Comparison of ENCODE assay signal across 8 mouse cellular contexts in genomic region chr14:55814885-55815284, GRCm38 (mm10). TPM values are rescaled to one million over a fixed set of nuclear protein-coding genes. Genes with fewer than 3 reads are reported as not detected.
DNase-seq lines count a peak whose midpoint lies in the region; ATAC-seq and TF ChIP-seq lines count a peak whose summit lies in the region.

No protein-coding gene starts in this region.

- no peak for TF ChIP-seq EP300 in stomach, postnatal 0 days (optimal IDR thresholded peaks at IDR 0.05)

- no peak for TF ChIP-seq CTCF in stomach, postnatal 0 days (IDR thresholded peaks at IDR 0.05; ENCODE audit: low read depth)

- H3K4me1 ChIP-seq in intestine, embryonic 16.5 days (ENCODE audit: control insufficient read depth, insufficient read depth, low read length) = no peaks in the 10 kb centered on the region
- H3K4me1 ChIP-seq in limb, embryonic 15.5 days = peaks cover 5% of the 10 kb centered on the region; the same call in 1 of the 2 replicates
- peaks cover 4% of the 10 kb centered on the region; the same call in 1 of the 2 replicates for H3K4me1 ChIP-seq in midbrain, embryonic 15.5 days
- no peaks in the 10 kb centered on the region; the same call in 1 of the 2 replicates for H3K4me1 ChIP-seq in stomach, postnatal 0 days (replicated peaks; ENCODE audit: control insufficient read depth, insufficient read depth)

- peak; percentile 81 for ATAC-seq in intestine, embryonic 16.5 days
- ATAC-seq in limb, embryonic 15.5 days (ENCODE audit: insufficient number of reproducible peaks, low FRiP score, low TSS enrichment, low read depth) = no peak
- ATAC-seq in midbrain, embryonic 15.5 days (replicated peaks) = peak; percentile 93
- peak; percentile 69 for ATAC-seq in stomach, postnatal 0 days (ENCODE audit: low FRiP score, low TSS enrichment)

- H3K36me3 ChIP-seq in intestine, embryonic 16.5 days (ENCODE audit: control insufficient read depth, insufficient read depth, low read length) = no peaks in the 10 kb centered on the region
- H3K36me3 ChIP-seq in limb, embryonic 15.5 days = no peaks in the 10 kb centered on the region
- H3K36me3 ChIP-seq in midbrain, embryonic 15.5 days (replicated peaks) = no peaks in the 10 kb centered on the region
- H3K36me3 ChIP-seq in stomach, postnatal 0 days (ENCODE audit: control insufficient read depth, insufficient read depth, low read length) = no peaks in the 10 kb centered on the region

- 21% methylated on average over 16 of the region's 16 CpGs for WGBS in intestine, embryonic 16.5 days
- WGBS in limb, embryonic 15.5 days = 15% methylated on average over 16 of the region's 16 CpGs
- WGBS in midbrain, embryonic 15.5 days = 19% methylated on average over 16 of the region's 16 CpGs
- 18% methylated on average over 16 of the region's 16 CpGs for WGBS in stomach, postnatal 0 days

- peak overlapping the region; percentile 56 for H3K9ac ChIP-seq in intestine, embryonic 16.5 days (ENCODE audit: low read depth, low read length)
- H3K9ac ChIP-seq in limb, embryonic 15.5 days = peak overlapping the region; percentile 8; the same call in 1 of the 2 replicates
- H3K9ac ChIP-seq in midbrain, embryonic 15.5 days = peak overlapping the region; percentile 29; the same call in 1 of the 2 replicates
- peak overlapping the region; percentile 28 for H3K9ac ChIP-seq in stomach, postnatal 0 days (ENCODE audit: low read length)

- H3K27ac ChIP-seq in intestine, embryonic 16.5 days (ENCODE audit: low read length) = 0 out of 2 replicates have a peak overlapping the region, but pooled peaks have one; percentile 3
- no peak overlapping the region; the same call in 1 of the 2 replicates for H3K27ac ChIP-seq in limb, embryonic 15.5 days
- peak overlapping the region; percentile 40 for H3K27ac ChIP-seq in midbrain, embryonic 15.5 days
- H3K27ac ChIP-seq in stomach, postnatal 0 days (replicated peaks) = peak overlapping the region; percentile 67; the same call in 1 of the 2 replicates

- DNase-seq in layer of hippocampus, adult 11-12 months (ENCODE audit: low spot score) = peak; percentile 55
- no peak for DNase-seq in layer of hippocampus, adult 18-20 months (ENCODE audit: low spot score in 2 of 2)
- DNase-seq in cerebellum, postnatal 14 days = peak; percentile 88 to 92
- peak; percentile 55 for DNase-seq in gastrocnemius, postnatal 25 days
- peak; percentile 77 for DNase-seq in stomach, postnatal 0 days (ENCODE audit: low spot score)

- peak overlapping the region; percentile 53 for H3K4me3 ChIP-seq in intestine, embryonic 16.5 days (ENCODE audit: low read length)
- H3K4me3 ChIP-seq in limb, embryonic 15.5 days = peak overlapping the region; percentile 43
- H3K4me3 ChIP-seq in midbrain, embryonic 15.5 days = peak overlapping the region; percentile 47
- peak overlapping the region; percentile 35 for H3K4me3 ChIP-seq in stomach, postnatal 0 days (ENCODE audit: low read depth, low read length)

- H3K4me2 ChIP-seq in intestine, embryonic 16.5 days (ENCODE audit: low read depth, low read length) = peak overlapping the region; percentile 53
- H3K4me2 ChIP-seq in limb, embryonic 15.5 days = peak overlapping the region; percentile 50
- H3K4me2 ChIP-seq in midbrain, embryonic 15.5 days = peak overlapping the region; percentile 60
- peak overlapping the region; percentile 60 for H3K4me2 ChIP-seq in stomach, postnatal 0 days (replicated peaks; ENCODE audit: low read depth)

- no peaks in the 10 kb centered on the region for H3K27me3 ChIP-seq in intestine, embryonic 16.5 days (replicated peaks; ENCODE audit: control insufficient read depth, insufficient read depth, low read length)
- no peaks in the 10 kb centered on the region for H3K27me3 ChIP-seq in limb, embryonic 15.5 days
- no peaks in the 10 kb centered on the region for H3K27me3 ChIP-seq in midbrain, embryonic 15.5 days (replicated peaks)
- H3K27me3 ChIP-seq in stomach, postnatal 0 days (ENCODE audit: control insufficient read depth, insufficient read depth, low read length) = no peaks in the 10 kb centered on the region

- no peaks in the 10 kb centered on the region for H3K9me3 ChIP-seq in intestine, embryonic 16.5 days (ENCODE audit: control insufficient read depth, low read length)
- H3K9me3 ChIP-seq in limb, embryonic 15.5 days = no peaks in the 10 kb centered on the region
- no peaks in the 10 kb centered on the region for H3K9me3 ChIP-seq in midbrain, embryonic 15.5 days
- no peaks in the 10 kb centered on the region for H3K9me3 ChIP-seq in stomach, postnatal 0 days (ENCODE audit: control insufficient read depth, low read length)

RNA-seq across cellular contexts. Expression of gene Nfatc4, which starts 8.1 kb away (rescaled TPM):
- 1 to 10 TPM; 1.4 to 2.3 TPM for total RNA-seq in layer of hippocampus, adult 18-20 months (2021)
- 1 to 10 TPM; 3.2 to 5.9 TPM for total RNA-seq in gastrocnemius, postnatal 25 days (2021)
- polyA plus RNA-seq in intestine, embryonic 16.5 days (2015; fragmentation: Nextera tagmentation; extraction: Ambion mirVana) = 21.1 and 21.2 TPM in 2 replicates
- polyA plus RNA-seq in limb, embryonic 15.5 days (2015; fragmentation: Nextera tagmentation; extraction: Ambion mirVana) = 89.3 and 95.9 TPM in 2 replicates
- 8.4 and 10.8 TPM in 2 replicates for polyA plus RNA-seq in midbrain, embryonic 15.5 days (2015; fragmentation: Nextera tagmentation; extraction: Ambion mirVana)
- 11.2 and 12.5 TPM in 2 replicates for polyA plus RNA-seq in stomach, postnatal 0 days (2015; fragmentation: Nextera tagmentation; extraction: Ambion mirVana)

RNA-seq across cellular contexts. Expression of gene Ripk3, which starts 26.2 kb away (rescaled TPM):
- total RNA-seq in layer of hippocampus, adult 18-20 months (2021) = 1 to 10 TPM in 1 of 2 experiments, under 1 TPM in 1; 0.52 to 1.1 TPM
- 1 to 10 TPM; 1.3 to 1.7 TPM for total RNA-seq in gastrocnemius, postnatal 25 days (2021)
- 51.2 and 55.8 TPM in 2 replicates for polyA plus RNA-seq in intestine, embryonic 16.5 days (2015; fragmentation: Nextera tagmentation; extraction: Ambion mirVana)
- polyA plus RNA-seq in limb, embryonic 15.5 days (2015; fragmentation: Nextera tagmentation; extraction: Ambion mirVana) = 35.0 and 37.6 TPM in 2 replicates
- 2.3 and 2.7 TPM in 2 replicates for polyA plus RNA-seq in midbrain, embryonic 15.5 days (2015; fragmentation: Nextera tagmentation; extraction: Ambion mirVana)
- 8.7 and 13.2 TPM in 2 replicates for polyA plus RNA-seq in stomach, postnatal 0 days (2015; fragmentation: Nextera tagmentation; extraction: Ambion mirVana)

RNA-seq across cellular contexts. Expression of gene Adcy4, which starts 31.0 kb away (rescaled TPM):
- 1 to 10 TPM; 3.1 to 4.4 TPM for total RNA-seq in layer of hippocampus, adult 18-20 months (2021)
- total RNA-seq in gastrocnemius, postnatal 25 days (2021) = 1 to 10 TPM; 6.4 to 6.5 TPM
- polyA plus RNA-seq in intestine, embryonic 16.5 days (2015; fragmentation: Nextera tagmentation; extraction: Ambion mirVana) = 6.5 and 6.6 TPM in 2 replicates
- polyA plus RNA-seq in limb, embryonic 15.5 days (2015; fragmentation: Nextera tagmentation; extraction: Ambion mirVana) = 16.8 and 21.3 TPM in 2 replicates
- polyA plus RNA-seq in midbrain, embryonic 15.5 days (2015; fragmentation: Nextera tagmentation; extraction: Ambion mirVana) = 5.7 and 6.2 TPM in 2 replicates
- polyA plus RNA-seq in stomach, postnatal 0 days (2015; fragmentation: Nextera tagmentation; extraction: Ambion mirVana) = 2.3 and 2.5 TPM in 2 replicates

RNA-seq across cellular contexts. Expression of gene Nynrin, which starts 38.9 kb away (rescaled TPM):
- 1 to 10 TPM; 7.0 to 8.0 TPM for total RNA-seq in layer of hippocampus, adult 18-20 months (2021)
- 1 to 10 TPM; 2.6 to 4.1 TPM for total RNA-seq in gastrocnemius, postnatal 25 days (2021)
- 12.6 and 13.6 TPM in 2 replicates for polyA plus RNA-seq in intestine, embryonic 16.5 days (2015; fragmentation: Nextera tagmentation; extraction: Ambion mirVana)
- polyA plus RNA-seq in limb, embryonic 15.5 days (2015; fragmentation: Nextera tagmentation; extraction: Ambion mirVana) = 21.6 and 25.5 TPM in 2 replicates
- polyA plus RNA-seq in midbrain, embryonic 15.5 days (2015; fragmentation: Nextera tagmentation; extraction: Ambion mirVana) = 12.4 and 13.6 TPM in 2 replicates
- 2.8 and 3.2 TPM in 2 replicates for polyA plus RNA-seq in stomach, postnatal 0 days (2015; fragmentation: Nextera tagmentation; extraction: Ambion mirVana)

RNA-seq across cellular contexts. Expression of gene Ltb4r1, which starts 49.1 kb away (rescaled TPM):
- total RNA-seq in layer of hippocampus, adult 18-20 months (2021) = under 1 TPM in 1 of 2 experiments, not detected in 1; 0.45 TPM
- total RNA-seq in gastrocnemius, postnatal 25 days (2021) = not detected
- 1.0 and 1.1 TPM in 2 replicates for polyA plus RNA-seq in intestine, embryonic 16.5 days (2015; fragmentation: Nextera tagmentation; extraction: Ambion mirVana)
- polyA plus RNA-seq in limb, embryonic 15.5 days (2015; fragmentation: Nextera tagmentation; extraction: Ambion mirVana) = 1.2 and 1.4 TPM in 2 replicates
- polyA plus RNA-seq in midbrain, embryonic 15.5 days (2015; fragmentation: Nextera tagmentation; extraction: Ambion mirVana) = 0.41 and 0.59 TPM in 2 replicates
- polyA plus RNA-seq in stomach, postnatal 0 days (2015; fragmentation: Nextera tagmentation; extraction: Ambion mirVana) = 1.8 TPM in 2 replicates

Comparison
In these comparisons a context has a peak if more than half of its experiments do, and no peak if none do; other contexts are left out.
1. DNase-seq: peak in layer of hippocampus, adult 11-12 months (single experiment), cerebellum, postnatal 14 days (2 of 2), gastrocnemius, postnatal 25 days (single experiment) and stomach, postnatal 0 days (single experiment); none in layer of hippocampus, adult 18-20 months (0 of 2).
2. Peak in every context shown above with its lines, with median percentiles within 50 percentile points of each other: H3K4me2 ChIP-seq, H3K4me3 ChIP-seq and H3K9ac ChIP-seq.